Mouse (Mus musculus) thymus, postnatal 10 days (tissue): Measurements from ENCODE around the gene Cers3.
A peak's percentile ranks its signal among the peaks of the same experiment; 100 is the strongest.

Experiments
- DNase-seq, 2 experiments: peaks; one replicate each; pipeline ENCODE4 v3.0.0; 2021; ENCODE audit warnings: low spot score in 2 of 2

Gene Cers3

DNA sequence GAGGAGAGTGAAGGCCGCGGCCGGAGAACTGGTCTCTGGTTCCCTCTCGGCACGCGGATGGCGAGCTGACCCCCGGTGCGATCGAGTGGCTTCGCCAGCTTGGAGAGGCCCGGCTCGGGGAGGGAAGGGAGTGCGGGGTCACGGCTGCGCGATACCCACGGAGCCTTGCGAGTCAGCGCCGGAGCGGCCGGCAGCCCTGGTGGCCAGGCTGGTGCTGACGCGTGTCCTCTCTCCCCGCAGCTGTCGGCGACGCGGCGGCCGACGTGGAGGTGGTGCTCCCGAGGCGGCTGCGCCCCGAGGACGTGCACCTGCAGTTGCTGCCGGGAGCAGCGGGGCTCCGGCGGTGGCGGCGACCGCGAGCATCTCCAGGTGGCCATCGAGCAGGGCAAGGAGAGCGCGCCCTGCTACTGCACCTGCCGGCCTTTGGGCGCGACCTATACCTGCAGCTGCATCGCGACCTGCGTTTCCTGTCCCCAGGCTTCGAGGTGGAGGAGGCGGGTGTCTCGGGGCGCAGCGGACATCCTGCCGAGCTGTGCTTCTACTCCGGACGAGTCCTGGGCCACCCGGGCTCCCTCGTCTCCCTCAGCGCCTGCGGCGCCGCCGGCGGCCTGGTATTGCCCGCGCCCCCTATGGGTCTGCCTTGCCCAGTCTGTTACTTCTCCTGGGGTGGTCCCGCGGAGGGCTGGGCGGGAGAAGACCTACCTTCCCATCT is 96.9 kb downstream of the Cers3 start:
- peak; percentile 74 to 78 for DNase-seq

DNA sequence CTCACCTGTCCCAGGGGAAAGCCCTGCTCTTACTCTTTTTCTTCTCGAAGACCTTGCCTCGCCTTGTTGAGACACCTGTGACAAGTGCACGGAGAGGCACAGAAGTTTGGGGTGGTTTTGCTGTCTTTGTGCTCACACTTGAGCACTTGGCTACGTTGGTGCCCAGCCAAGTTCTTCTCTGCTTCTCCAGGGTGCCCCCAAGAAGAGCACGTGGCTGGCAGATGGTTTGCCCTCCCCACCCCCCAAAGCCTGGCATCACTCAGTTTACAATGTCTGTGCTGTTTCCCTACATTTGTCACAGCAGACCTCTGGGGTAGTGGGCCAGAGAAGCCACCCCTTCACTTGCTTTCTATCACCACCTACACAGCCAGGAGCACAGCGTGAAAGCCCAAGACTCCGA is 97.9 kb downstream of the Cers3 start:
- peak; percentile 5 to 11 for DNase-seq

DNA sequence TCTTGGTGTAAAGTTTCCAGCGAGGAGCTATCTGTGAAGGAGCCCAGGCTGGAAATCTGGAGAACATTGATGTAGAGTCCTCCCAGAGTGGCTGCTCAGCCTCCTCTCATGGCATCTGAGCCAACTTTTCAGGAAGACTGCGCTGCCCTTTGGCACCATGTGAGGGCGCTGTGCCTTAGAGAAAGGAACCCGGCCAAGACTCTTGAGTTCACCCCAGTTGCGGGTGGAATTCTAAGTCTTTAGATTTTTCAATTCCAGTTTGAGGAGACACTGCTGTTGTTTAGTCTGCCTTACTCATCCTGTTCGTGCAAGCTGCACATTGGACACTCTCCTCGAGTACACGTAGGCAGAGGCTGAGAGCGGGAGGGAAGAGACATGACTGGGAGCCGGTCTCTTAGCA is 98.7 kb downstream of the Cers3 start:
- DNase-seq: peak; percentile 37 to 56

DNA sequence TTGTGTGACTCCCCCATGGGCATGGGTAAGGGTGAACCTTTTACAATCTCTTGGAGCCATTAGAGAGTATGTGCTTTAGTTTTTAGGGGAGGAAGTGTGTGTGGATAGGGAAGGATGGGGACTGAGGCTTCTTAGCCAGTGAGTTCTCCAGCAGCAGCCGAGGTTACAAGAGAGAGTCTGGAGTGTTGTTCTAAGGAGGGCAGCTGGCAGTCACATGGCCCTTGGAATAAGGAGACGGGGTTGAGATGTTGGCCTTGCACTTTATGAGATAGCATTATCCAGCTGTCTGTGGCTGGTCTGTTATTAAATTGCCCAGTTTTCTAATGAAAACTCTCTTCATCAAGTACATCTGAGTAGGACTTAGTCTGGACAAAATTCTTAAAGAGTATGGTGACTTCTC is 100.5 kb downstream of the Cers3 start:
- DNase-seq: no peak

DNA sequence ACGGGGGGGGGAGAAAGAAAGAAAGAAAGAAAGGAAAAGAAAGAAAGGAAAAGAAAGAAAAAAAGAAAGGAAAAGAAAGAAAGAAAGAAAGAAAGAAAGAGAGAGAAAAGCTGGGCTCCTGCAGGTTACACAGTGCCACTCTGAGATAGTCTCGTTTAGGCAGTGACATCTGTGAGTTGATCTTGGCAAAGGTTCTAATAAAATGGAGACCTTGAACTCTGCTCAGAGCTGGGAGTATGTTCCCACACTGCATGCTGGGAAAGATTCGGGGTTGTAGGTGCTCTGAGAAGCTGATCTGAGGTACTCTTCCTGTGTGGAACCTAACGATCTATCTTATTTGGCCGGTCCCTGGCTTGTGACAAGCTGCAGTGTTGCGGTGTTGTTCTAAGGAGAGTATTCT is 103.3 kb downstream of the Cers3 start:
- DNase-seq: no peak

DNA sequence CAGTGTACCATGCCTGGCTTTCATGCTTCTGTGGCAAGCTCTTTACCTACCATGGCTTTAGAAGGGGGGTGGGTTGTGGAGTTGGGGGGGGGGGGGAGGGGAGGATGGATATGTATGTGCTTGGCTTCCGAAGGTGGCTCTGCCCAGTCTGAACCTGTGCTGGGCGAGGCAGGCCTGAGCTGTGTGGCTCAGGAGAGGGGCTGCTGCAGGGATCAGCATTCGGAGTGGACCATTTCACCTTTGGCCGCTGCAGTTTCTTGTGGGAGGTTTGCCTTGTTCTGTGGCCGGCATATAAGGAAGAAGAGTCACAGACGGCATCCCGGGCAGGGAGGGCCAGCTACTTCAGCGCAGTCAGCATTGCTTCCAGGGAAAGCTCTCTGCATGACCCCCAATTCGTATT is 104.0 kb downstream of the Cers3 start:
- DNase-seq: no peak

DNA sequence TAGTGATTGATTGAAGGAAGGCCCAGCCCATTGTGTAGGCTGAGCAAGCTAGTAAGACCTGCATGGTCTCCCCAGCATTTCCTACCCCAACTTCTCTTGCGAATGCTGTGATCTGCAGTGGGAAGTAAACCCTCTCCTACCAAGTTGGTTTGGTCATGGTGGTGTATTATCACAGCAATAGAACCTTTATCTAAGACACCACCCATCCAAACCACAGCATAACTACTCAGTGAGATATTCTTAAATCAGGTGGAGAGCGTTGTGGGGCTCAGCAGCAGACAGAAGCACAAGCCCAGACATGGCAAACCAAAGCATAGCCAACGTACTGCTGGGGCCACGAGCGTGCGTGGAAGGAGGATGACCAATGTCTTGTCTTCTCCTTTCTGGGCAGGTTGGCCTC is 106.0 kb downstream of the Cers3 start:
- DNase-seq: no peak

DNA sequence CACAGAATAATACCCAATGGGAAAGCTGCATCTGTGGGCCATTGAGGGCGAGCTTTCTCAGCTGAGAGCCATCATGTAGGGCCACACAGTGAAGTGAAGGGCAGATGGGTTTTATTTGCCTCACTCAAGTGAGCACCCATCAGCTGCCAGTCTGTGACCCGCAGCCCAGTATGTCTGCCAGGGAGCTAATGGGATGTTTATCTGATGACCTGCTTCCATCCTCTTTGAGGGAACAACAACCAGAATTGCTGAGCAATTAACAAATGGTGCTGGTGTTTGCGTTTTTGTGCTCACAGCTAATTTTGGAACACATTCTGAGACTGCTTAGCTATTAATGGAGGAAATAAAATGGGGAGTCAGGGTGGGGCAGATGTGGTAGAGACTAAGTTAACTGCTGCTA is 108.9 kb downstream of the Cers3 start:
- no peak for DNase-seq

DNA sequence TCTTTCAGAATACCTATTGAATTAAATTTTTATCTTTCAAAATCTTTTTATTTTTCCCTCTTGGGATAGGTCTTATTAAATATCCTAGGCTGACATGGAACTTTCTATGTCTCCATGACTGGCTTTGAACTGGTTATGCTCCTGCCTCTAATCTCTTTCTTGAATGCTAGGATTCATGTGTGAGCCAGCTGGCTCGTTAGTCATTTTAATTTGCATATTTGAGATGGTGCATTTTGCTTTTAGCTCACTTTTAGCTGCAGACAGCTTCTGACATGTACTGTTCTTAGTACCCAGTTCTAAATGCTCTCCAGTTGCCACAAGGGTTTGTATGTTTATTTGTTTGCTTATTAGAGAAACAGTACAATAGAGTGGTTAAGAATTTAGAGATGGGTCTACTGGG is 114.3 kb downstream of the Cers3 start:
- DNase-seq: no peak

DNA sequence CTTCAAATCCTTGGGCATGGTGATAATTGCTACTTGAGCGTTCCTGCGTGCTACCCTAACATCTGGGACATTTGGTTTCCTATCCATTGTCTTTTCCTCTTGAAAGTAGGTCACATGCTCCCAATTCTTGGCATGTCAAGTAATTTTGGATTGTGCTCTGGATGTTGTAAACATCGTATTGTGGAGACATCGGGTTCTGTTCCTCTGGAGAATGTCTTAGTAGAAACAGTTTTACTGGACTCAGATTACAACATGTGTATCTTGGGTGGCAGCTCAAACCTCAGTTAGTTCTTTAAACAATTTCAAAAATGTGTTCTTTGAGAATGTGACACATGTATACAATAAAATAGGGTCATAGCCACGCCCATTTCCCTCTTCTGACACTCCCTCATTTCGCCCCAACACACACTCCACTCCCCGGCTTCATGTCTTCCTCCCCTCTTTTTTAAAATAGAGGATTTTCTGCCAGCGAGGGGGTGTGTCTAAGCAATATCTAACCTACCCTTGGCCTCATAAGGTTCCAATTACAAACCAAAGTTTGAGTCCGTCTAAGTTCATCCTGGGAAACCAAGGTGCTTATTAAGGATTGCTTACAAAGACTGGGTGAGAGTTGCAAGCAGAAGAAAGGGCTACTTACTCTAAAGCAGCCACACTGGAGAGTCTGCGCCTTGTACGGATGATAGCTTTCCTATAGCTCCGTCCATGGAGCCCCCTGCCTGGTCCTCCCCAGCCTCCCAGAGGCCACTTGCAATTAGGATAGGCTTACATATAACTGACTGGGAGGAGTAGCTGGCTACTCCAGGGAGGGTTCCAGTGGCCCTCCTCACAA is 115.2 kb downstream of the Cers3 start:
- DNase-seq: no peak

DNA sequence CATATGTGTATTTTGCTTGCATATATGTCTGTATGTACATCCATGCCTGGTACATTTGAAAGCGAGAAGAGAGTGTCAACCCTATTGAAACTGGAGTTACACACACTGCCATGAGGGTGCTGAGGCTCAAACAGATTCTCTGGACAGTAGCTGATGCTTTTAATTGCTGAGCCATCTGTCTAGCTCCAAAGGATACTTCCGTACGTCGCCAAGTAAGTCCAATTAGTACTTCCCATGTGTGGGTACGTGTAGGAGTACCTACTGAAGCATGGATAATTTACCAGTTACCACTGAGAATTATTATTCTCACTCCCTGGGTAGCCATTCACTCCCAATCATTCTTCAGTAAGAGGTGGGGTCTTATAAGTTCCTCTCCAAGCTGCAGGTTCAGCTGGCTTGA is 115.9 kb downstream of the Cers3 start:
- no peak for DNase-seq

DNA sequence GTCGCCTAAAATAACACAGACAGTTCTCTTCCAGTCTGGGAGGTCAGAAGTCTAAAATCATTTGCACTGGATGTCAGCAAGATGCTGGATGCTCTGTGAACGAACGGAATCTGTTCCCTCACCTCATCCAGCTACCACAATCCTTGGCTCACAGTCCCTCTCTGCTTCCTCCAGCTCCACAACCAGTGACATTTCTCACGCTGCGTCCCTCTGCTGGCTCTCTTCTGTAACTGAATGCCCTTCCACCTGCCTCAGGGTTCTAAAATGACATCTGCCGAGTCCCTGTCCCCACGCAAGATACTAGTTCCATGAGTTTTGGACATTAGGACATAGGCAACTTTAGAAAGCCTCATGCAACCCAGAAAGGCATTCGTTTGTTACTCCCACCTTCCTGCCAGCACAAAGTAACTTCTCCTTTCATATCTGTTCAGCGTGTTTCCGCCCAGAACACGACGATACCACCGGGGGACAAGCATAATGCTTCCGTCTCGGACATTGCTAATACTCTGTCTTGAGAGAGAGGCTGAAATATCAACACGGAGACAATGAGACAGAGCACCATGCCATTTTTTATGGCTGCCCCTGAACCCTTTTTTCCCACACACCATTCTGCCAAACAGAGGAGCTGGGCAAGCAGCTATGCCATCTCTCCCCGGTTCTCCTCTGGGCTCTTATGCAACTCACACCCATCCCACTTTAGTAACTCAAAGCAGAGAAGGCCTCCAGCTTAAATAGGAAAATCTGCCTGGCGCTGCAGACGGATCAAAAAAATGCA is 123.8 kb downstream of the Cers3 start:
- DNase-seq: no peak

DNA sequence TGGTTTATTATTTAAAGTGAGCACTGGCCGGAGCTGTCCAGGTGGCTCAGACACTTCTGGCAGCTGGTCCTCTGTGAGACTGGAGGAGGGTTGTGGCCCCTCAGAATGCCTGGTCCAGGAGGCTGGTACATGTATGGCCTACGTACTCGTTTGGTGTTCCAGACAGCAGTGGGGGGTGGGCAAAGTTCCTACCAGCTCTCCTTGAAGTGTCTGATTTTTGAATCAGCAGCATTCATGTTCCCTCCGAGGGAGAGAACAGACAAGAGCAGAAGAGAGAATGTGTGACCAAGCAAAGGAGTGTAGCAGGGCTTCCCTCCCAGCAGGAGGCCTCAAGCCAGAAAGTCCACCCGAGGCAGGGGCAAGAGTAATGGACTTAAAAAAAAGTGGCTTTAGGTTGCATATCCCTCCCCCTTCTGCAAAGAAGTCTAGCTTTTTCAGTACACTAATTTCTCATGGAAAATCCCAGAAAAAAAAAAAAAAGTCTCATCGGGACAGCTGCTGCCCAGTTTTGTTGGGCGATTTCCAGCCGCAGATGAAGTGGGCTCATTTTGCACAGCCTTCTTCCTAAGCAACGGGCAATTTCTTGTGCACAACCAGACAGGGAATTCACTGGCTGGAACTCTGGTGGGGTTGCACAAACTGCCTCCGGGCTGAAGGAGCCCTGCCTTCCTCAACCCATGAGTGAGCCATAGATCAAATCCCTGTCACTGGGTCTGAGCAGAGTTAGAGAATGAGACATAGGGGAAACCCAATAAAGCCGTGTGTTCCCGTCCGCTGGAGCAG is 124.6 kb downstream of the Cers3 start:
- DNase-seq: no peak

DNA sequence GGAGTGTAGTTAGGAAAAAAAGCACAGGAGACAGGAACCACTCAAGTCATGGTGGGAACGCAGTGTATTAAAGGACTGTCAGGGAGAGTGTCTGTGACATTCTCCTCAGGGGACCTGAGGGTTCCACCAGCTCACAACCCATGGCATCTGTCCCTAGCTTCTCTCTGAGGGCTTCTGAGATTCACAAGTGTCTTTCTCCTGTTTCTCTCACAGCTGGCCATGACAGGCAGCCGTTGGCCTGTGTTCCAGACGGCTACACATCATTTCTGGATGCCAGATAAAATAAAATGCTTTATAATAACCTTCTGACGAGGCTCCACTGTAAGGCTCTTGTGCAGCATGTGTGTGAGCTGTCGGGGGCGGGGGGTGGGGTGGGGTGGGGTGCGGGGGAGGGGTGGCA is 128.2 kb downstream of the Cers3 start:
- DNase-seq: no peak

DNA sequence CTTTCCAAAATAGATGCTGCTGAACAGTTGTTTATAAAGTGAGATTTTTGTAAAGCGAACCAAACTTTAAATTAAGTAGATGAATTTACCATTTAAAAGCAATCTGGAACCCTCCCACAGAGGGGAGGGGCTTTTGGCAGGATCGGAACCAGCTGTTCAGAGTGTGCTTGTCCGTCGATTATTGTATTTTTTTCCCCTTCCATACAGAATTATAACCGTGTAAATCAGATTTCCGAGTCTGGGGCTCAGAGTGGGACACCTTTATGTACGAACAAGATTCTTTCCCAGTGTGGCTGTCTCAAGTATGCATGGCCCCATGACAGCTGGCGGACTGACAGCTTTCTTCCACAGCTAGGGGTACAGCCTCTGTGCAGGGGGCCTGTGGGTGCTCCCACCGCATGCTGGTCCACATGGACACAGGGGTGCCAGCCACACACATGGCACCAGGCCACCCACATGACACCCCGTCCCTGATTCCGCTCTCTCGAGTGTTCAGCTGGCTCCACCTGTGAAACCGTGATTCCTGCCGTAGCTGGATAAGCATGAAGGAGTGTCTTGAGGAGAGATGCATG is 128.7 kb downstream of the Cers3 start:
- no peak for DNase-seq

DNA sequence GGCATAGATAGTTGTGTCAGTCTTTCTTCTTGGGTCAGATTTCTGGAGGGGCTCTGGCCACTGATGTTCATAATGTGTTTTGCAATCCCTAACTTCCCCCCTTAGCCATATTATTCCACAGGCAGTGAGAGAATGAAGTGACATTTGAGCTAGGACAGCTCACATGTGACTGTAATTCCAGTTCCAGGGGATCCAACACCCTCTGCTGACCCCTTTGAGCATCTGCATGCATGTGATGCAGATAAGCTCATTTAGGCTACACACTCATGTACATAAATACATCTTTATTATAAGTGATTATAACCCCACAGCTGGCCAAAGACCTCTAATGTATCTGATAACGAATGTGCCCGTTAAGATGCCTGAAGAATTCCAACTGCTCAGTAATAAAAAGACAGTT is 129.9 kb downstream of the Cers3 start:
- no peak for DNase-seq
